Mouse (Mus musculus) liver, embryonic 13.5 days (tissue): Measurements from ENCODE around the gene Depdc1b. TPM values are rescaled to one million over a fixed set of nuclear protein-coding genes. Genes with fewer than 3 reads are reported as not detected.

Source experiments
- ATAC-seq: fragments of 200-750 bp; cut with Nextera tagmentation; 2 replicates; pipeline ENCODE4 v1.8.0; 2017; ENCODE audit warnings: low read depth, mild to moderate bottlenecking, moderate number of reproducible peaks, moderate library complexity
- DNase-seq: peaks from one replicate; pipeline ENCODE4 v3.0.0; 2022
- H3K27ac ChIP-seq: fragments of 300-500 bp; sonication (generic); 2 replicates; pipeline ENCODE4 v1.5.1; 2015; ENCODE audit warnings: moderate library complexity, mild to moderate bottlenecking, inconsistent platforms
- H3K27me3 ChIP-seq: fragments of 300-500 bp; sonication (generic); 2 replicates; pipeline ENCODE4 v1.6.1; 2015; ENCODE audit warnings: mild to moderate bottlenecking, inconsistent platforms
- H3K36me3 ChIP-seq: fragments of 300-500 bp; sonication (generic); 2 replicates; pipeline ENCODE4 v1.6.1; 2015; ENCODE audit warnings: mild to moderate bottlenecking, inconsistent platforms
- H3K4me1 ChIP-seq: fragments of 300-500 bp; sonication (generic); replicated peaks from 2 replicates; pipeline ENCODE4 v1.6.1; 2015; ENCODE audit warnings: inconsistent platforms
- H3K4me2 ChIP-seq: fragments of 300-500 bp; sonication (generic); 2 replicates; pipeline ENCODE4 v1.6.1; 2015; ENCODE audit warnings: inconsistent platforms, mild to moderate bottlenecking, moderate library complexity
- H3K4me3 ChIP-seq: fragments of 300-500 bp; sonication (generic); replicated peaks from 2 replicates; pipeline ENCODE4 v1.5.1; 2015; ENCODE audit warnings: mild to moderate bottlenecking, inconsistent platforms
- H3K9ac ChIP-seq: fragments of 300-500 bp; sonication (generic); 2 replicates; pipeline ENCODE4 v1.6.1; 2015; ENCODE audit warnings: mild to moderate bottlenecking, inconsistent platforms
- H3K9me3 ChIP-seq: fragments of 300-500 bp; sonication (generic); replicated peaks from 2 replicates; pipeline ENCODE4 v1.6.1; 2016; ENCODE audit warnings: inconsistent platforms
- WGBS: fragments of 180-500 bp; shearing (Covaris S2); methylation state at CpG from one replicate; pipeline ENCODE4 v1.1.7; 2015; ENCODE audit not compliant: insufficient replicate concordance; 5-methylcytosine and 5-hydroxymethylcytosine counted together
- polyA plus RNA-seq: library from polyadenylated mRNA; unstranded; fragments of >200 nt; fragmentation: Nextera tagmentation; extraction: Ambion mirVana; gene quantifications from 2 replicates; pipeline ENCODE4 v1.2.1, GENCODE M21; 2015

The Depdc1b gene
- polyA plus RNA-seq, 1 experiment from 2014 or later: 9.7 TPM

DNA sequence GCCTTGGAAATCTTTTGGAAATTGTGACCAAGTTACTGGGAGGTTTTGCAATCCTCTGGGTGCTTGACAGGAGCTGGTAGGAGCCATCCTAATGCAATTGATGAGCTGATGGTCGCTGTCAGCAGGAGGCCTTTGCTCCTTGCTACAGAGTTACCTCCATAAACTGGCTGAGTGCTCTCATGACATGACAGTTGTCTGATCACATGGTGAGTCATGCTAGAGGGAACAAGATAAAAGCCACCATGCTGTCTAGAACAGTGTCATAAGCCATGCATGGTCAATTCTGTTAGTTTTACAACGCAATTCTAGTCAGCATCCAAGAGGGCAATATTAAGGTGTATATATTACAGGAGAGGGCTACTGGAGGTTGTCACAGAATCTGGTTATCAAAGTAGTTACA is 99.3 kb downstream of the Depdc1b start:
- no peak for DNase-seq
- 64% methylated on average over 2 of the region's 2 CpGs for WGBS
- Histone ChIP-seq H3K27me3 (no peaks in the 10 kb centered on the region), H3K4me3 (no peak overlapping the region), H3K36me3 (no peaks in the 10 kb centered on the region), H3K27ac (no peak overlapping the region), H3K9ac (no peak overlapping the region), H3K4me1 (peaks cover 22% of the 10 kb centered on the region), H3K4me2 (no peak overlapping the region), H3K9me3 (no peaks in the 10 kb centered on the region)
- ATAC-seq: no peak

DNA sequence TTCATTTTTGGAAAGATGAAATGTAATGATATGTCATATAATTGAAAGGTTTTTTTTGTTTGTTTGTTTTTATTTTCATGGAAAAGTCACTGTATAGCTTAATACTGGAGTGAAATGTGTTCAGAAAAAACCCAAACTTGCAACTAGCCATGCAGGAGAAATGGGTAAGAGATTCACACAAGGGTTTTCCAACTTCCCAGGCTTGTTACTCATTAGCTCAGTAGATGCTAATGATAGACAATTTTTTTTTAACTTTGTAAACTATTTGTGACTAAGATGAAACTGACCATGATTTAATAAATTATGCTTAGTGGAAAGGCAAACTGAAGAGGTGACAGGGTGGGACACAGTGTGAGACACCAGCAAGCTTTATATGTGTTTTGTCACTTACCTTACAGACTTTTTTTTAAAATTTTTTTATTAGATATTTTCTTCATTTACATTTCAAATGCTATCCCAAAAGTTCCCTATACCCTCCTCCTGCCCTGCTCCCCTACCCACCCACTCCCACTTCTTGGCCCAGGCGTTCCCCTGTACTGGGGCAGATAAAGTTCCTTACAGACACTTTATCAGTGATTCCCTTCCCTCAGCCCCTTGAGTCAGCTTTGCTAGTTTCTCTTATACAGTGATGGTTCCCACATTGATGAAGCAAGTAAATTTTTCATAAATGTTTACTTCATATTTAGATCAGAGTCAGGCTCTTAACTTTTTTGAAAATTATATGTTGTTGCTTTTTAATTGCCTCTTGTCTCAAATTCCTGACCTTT is 102.8 kb downstream of the Depdc1b start:
- H3K36me3 ChIP-seq: no peaks in the 10 kb centered on the region
- H3K9ac ChIP-seq: no peak overlapping the region
- H3K4me3 ChIP-seq: no peak overlapping the region
- no peaks in the 10 kb centered on the region for H3K9me3 ChIP-seq
- DNase-seq (peak; percentile 13), ATAC-seq (peak; percentile 95)
- 19% methylated on average over 1 of the region's 1 CpGs for WGBS
- no peaks in the 10 kb centered on the region for H3K27me3 ChIP-seq
- H3K4me1 ChIP-seq: peaks cover 22% of the 10 kb centered on the region
- H3K4me2 ChIP-seq: no peak overlapping the region
- no peak overlapping the region for H3K27ac ChIP-seq

DNA sequence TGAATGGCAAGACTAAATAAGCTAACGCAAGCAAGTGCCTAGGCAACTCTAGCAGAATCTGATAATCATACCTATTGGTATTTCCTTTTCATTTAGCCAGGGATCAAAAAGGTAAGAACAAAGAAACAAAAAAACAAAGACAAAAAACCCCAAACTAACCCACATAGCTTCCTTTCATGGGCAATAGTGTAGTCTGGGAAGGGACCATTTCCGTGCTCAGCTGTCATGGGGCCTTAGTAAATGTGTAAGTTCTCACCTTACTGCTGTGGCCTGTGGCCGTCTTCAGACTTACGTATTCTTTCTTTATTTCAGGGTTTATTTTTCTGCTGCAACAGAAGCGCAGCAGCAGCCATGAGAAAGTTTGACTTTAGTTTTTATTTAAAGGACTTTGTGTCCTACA is 110.2 kb downstream of the Depdc1b start:
- no peak overlapping the region for H3K27ac ChIP-seq
- H3K27me3 ChIP-seq: no peaks in the 10 kb centered on the region
- no peak for DNase-seq
- 61% methylated on average over 5 of the region's 5 CpGs for WGBS
- H3K4me2 ChIP-seq: no peak overlapping the region
- no peak overlapping the region for H3K4me3 ChIP-seq
- no peaks in the 10 kb centered on the region for H3K4me1 ChIP-seq
- no peaks in the 10 kb centered on the region for H3K9me3 ChIP-seq
- ATAC-seq: no peak
- no peaks in the 10 kb centered on the region for H3K36me3 ChIP-seq
- H3K9ac ChIP-seq: no peak overlapping the region

DNA sequence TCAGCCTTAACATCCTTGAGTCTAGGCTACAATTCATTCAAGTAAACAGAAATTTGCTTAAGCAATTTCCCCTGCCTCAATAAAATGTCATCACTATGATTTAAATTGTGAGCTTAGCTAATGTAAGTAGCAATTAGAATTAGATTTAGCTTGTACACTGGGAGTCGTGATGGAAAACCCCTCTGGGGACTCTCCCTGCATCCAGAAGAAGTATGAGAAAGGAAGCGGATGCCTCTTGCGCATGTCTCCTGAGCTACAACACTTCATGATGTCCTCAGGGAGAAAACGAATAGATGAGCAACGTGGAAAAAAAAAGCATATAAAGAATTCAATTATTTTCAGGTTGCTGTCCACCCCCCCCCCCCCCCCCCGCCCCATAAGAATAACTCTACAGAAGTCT is 112.7 kb downstream of the Depdc1b start:
- Histone ChIP-seq H3K27ac (no peak overlapping the region), H3K9me3 (no peaks in the 10 kb centered on the region), H3K9ac (no peak overlapping the region), H3K27me3 (no peaks in the 10 kb centered on the region), H3K36me3 (no peaks in the 10 kb centered on the region), H3K4me1 (no peaks in the 10 kb centered on the region), H3K4me2 (no peak overlapping the region), H3K4me3 (no peak overlapping the region)
- ATAC-seq (no peak), DNase-seq (no peak)
- WGBS: 73% methylated on average over 6 of the region's 6 CpGs

DNA sequence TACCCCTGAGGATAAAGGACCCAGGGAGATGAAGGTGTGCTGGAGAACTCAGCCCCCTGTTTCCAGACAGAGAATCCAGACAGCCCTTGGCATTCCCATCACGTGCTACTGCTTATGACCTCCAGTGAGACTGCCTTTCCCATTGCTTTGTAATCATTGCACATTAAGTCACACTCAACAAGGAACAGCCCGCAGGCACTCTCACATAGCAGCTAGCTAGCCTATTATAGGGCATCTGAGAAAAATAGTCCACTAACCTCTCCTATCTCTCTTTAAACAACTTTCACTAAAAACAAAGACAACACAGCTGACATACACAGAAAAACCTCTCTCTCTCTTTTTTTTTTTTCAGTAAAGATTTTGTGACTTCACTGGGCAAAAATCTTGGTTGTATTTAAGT is 113.5 kb downstream of the Depdc1b start:
- Histone ChIP-seq H3K27me3 (no peaks in the 10 kb centered on the region), H3K4me1 (no peaks in the 10 kb centered on the region), H3K9me3 (no peaks in the 10 kb centered on the region), H3K4me2 (no peak overlapping the region), H3K9ac (no peak overlapping the region), H3K36me3 (no peaks in the 10 kb centered on the region), H3K27ac (no peak overlapping the region), H3K4me3 (no peak overlapping the region)
- ATAC-seq: no peak
- no peak for DNase-seq
- 74% methylated on average over 2 of the region's 2 CpGs for WGBS

DNA sequence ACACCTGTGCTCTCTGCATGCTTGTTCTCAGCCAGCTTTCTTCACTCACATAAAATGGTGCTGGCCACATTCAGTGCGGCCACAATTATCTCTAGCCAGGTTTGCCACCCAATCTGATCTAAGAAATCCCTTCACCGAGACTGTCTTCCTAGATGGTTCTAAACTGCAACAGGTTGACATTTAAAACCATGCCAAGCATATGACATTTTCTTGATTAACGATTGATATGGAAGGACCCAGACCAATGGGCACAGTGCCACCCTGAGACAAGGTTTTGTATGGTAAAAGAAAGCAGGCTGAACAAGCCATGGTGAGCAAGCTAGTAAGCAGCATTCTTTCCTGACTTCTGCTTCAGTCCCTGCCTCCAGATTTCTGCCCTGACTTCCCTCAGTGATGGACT is 115.6 kb downstream of the Depdc1b start:
- H3K27me3 ChIP-seq: no peaks in the 10 kb centered on the region
- H3K4me2 ChIP-seq: no peak overlapping the region
- H3K9me3 ChIP-seq: no peaks in the 10 kb centered on the region
- ATAC-seq (no peak), DNase-seq (no peak)
- WGBS: 62% methylated on average over 3 of the region's 3 CpGs
- H3K9ac ChIP-seq: no peak overlapping the region
- no peaks in the 10 kb centered on the region for H3K4me1 ChIP-seq
- H3K36me3 ChIP-seq: no peaks in the 10 kb centered on the region
- no peak overlapping the region for H3K27ac ChIP-seq
- H3K4me3 ChIP-seq: no peak overlapping the region

DNA sequence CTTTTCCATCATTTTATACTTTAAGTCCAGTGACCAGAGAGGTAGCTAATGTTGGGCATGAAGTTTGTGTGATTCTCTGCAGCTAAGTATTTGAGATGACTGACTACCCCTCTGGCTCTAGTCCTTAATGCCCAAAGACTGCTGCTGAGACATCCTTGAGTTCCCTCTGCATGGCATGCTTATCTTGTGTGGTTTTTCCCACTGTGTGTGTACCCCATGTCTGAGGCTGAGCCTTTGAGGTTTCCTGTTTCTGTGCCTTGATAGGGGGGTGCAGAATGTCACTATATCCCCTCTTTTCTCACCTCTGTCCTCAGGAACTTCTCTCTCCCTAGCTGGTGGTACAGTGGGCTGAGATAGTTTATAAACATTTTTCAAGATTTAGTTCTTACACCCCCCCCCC is 119.6 kb downstream of the Depdc1b start:
- Histone ChIP-seq H3K27me3 (no peaks in the 10 kb centered on the region), H3K4me3 (no peak overlapping the region), H3K36me3 (no peaks in the 10 kb centered on the region), H3K9ac (no peak overlapping the region), H3K27ac (no peak overlapping the region), H3K9me3 (no peaks in the 10 kb centered on the region), H3K4me2 (no peak overlapping the region), H3K4me1 (no peaks in the 10 kb centered on the region)
- ATAC-seq (no peak), DNase-seq (no peak)

DNA sequence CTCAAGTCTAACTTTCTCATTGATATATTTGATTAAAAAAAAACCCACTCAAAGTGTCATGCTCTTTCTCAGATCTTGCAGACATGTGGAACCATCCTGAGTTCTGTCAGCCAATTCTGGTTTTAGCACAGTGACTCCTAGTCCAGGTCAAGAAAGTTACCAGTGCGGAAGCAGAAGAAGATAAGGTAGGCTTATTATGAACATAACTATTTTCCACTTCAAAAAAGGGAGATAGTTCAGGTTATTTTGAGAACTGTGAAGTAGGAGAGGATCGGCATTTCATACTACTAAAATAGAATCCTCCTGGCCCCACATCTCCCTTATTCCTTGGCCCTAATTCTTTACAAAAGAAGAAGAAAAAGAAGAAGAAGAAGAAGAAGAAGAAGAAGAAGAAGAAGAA is 121.3 kb downstream of the Depdc1b start:
- Histone ChIP-seq H3K4me1 (no peaks in the 10 kb centered on the region), H3K9me3 (no peaks in the 10 kb centered on the region), H3K4me2 (no peak overlapping the region), H3K27me3 (no peaks in the 10 kb centered on the region), H3K27ac (no peak overlapping the region), H3K36me3 (no peaks in the 10 kb centered on the region), H3K4me3 (no peak overlapping the region), H3K9ac (no peak overlapping the region)
- WGBS: 59% methylated on average over 2 of the region's 2 CpGs
- ATAC-seq (no peak), DNase-seq (no peak)

DNA sequence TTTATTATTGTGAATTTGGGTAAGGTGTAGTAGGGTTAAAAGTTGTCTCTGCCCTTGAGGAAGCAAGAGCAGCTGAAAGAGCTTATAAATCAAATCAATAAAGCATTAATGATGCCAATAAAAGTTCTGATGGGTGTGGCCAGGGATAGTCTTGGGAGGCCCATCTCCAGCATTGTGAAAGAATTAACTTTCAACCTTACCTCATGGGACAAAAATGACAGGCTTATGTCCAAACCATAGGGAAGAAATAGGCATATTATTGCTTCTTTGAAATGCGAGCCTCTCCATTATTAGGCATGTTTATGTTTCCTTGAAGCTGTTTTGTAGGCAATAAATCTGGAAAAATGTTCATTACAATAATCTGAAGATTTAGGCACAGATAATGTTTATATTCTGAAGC is 122.9 kb downstream of the Depdc1b start:
- H3K4me3 ChIP-seq: no peak overlapping the region
- DNase-seq (no peak), ATAC-seq (no peak)
- no peak overlapping the region for H3K9ac ChIP-seq
- no peaks in the 10 kb centered on the region for H3K36me3 ChIP-seq
- H3K9me3 ChIP-seq: no peaks in the 10 kb centered on the region
- 62% methylated on average over 1 of the region's 1 CpGs for WGBS
- no peaks in the 10 kb centered on the region for H3K27me3 ChIP-seq
- H3K4me1 ChIP-seq: no peaks in the 10 kb centered on the region
- H3K27ac ChIP-seq: no peak overlapping the region
- no peak overlapping the region for H3K4me2 ChIP-seq

DNA sequence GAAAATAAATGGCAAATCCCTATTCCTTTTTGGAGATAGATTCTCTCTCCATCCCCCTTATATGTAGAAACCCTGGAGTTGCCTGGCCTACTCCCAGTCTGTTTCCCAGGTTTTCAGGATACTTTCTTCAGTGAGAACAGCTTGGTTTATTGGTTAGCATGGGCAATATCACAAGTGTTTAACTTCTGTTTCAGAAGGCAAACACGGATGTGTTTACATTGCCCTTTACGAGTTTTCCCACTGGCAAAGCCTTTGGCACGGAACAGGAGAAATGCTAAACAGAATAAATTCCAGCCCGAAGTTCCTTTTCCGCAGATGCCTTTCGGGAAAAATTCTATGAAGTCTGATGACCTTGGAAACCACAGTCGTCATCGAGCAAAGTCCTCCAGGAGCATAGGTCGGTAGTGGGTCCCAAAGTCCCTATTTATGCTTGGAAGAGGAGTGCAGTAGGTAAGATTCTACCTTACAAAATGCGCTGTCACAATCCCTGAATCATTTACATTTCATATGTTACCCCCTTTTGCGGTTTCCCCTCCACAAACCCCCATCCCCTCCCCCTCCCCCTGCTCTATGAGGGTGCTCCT is 132.3 kb downstream of the Depdc1b start:
- Histone ChIP-seq H3K27me3 (no peaks in the 10 kb centered on the region), H3K36me3 (no peaks in the 10 kb centered on the region), H3K9ac (no peak overlapping the region), H3K27ac (no peak overlapping the region), H3K9me3 (no peaks in the 10 kb centered on the region), H3K4me3 (no peak overlapping the region), H3K4me2 (no peak overlapping the region), H3K4me1 (peaks cover 17% of the 10 kb centered on the region)
- ATAC-seq: no peak
- WGBS: 50% methylated on average over 11 of the region's 11 CpGs
- DNase-seq: no peak

DNA sequence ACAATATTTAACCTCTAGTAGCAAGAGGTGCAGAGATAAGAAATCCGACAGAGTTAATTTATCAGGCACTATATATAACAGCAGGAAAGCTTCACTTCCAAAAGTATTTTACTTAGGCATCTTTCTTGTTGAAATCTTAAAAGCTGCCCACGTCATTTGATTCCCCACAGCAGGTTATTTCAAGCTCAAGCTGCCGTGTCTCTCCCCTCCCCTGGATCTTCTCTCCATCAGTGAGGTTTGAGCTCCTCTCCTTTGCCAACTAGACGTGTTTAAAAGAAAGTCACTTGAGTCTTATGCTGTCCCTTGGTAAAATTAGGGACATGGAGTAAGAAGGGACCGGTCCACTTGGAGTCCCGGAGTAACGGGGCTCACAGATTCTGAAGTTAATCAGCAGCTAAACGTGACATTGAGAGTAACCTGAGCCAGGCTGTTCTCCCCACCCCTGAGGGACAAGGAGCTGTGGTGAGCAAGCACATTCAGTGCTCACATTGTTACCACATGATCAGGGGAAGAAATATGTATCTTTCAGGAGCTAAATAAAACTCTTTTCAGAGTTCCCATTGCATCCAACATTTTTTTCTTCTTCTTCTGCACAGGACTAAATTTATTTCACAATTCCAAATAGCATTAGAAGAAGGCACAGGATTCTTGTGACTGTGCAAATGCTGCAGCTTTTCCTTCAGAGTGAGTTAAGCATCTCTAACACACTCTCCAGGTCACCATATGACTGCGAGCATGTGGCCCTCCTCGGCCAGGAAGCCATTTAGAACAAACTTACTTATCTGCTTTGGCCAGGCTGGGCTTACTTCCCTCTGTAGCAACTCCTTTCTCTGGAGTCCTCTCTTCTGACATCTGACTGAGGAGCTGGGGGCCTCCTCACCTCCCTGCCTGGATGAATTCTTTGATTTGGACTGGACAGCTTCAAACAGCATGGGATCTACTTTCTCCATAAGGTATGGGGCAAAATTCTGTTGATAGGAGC is 133.3 kb downstream of the Depdc1b start, which contains the start of gene Pde4d:
Gene Pde4d, plus strand, starts transcription at position 833 of the 982 bp plus-strand sequence.
- H3K4me1 ChIP-seq: peaks cover 17% of the 10 kb centered on the region
- H3K4me3 ChIP-seq: no peak within 1 kb of the TSS
- 9% methylated on average over 10 of the region's 10 CpGs for WGBS
- no peak within 1 kb of the TSS for H3K9ac ChIP-seq
- DNase-seq: peak; percentile 15
- H3K4me2 ChIP-seq: no peak within 1 kb of the TSS
- peak; percentile 77 for ATAC-seq
- H3K9me3 ChIP-seq: no peaks in the 10 kb centered on the region
- no peaks in the 10 kb centered on the region for H3K27me3 ChIP-seq
- no peak within 1 kb of the TSS for H3K27ac ChIP-seq
- H3K36me3 ChIP-seq: no peaks in the 10 kb centered on the region
